Mouse (Mus musculus): ENCODE measurements around the gene Gm20605. TPM values are rescaled to one million over a fixed set of nuclear protein-coding genes. Genes with fewer than 3 reads are reported as not detected.

Gm20605 gene
- polyA plus RNA-seq, 1 experiment from 2014 or later, result 10.8 TPM

DNA sequence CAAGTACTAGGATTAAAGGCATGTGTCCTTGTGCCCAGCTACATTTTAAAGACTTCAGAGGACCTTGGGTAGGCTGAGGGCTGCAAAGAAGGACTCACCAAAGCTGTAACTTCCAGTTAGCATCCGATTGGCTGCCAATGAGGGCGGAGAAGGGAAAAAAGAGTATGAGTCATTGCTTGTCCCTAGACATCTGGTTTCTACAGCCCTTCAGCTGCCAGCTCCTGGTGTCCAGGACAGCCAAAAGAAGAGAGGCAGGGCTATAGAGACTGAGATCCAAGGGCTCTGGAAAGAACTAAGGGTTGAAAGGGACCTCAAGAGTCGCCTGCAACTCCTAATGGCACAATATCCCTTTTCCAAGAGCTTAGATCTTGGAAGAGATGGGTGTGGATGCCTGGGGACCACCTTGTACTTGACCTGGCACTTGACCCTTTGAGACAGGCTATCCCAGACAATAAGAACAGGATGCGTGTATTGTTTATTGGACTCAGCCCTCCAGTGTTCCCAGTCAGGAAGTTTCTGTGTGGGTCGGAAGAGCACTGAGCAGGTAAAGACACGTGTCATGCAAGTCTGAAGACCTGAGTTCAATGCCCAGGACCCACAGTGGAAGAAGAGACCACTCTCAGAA is 31.2 kb downstream of the Gm20605 start:
- no peak overlapping the region for H3K4me2 ChIP-seq (replicated peaks)
- H3K4me1 ChIP-seq, result no peaks in the 10 kb centered on the region
- no peaks in the 10 kb centered on the region for H3K9me3 ChIP-seq (replicated peaks)
- no peak for ATAC-seq (ENCODE audit: low FRiP score)
- no peak overlapping the region for H3K9ac ChIP-seq
- H3K27me3 ChIP-seq, result no peaks in the 10 kb centered on the region
- no peak overlapping the region for H3K27ac ChIP-seq
- H3K4me3 ChIP-seq, result no peak overlapping the region
- WGBS, result 93% methylated on average over 6 of the region's 6 CpGs
- H3K36me3 ChIP-seq, result peaks cover 64% of the 10 kb centered on the region

DNA sequence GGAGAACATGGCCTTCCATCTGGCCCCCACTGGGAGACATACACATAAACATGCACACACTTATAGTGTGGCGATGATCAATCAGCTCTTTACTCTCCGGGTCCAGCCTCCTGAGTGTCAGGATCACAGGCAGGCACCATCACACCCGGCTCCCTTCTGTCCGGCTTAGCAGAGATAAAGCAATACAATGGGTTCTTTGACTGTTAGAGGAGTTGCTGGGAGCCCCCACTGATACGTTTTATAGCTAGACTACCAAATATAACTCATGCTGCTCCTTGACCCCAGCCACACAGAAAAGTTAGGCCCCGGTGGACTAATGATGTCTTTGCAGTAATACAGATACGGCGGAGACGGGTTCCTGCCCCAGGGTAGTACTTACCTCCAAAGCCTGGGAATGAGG is 34.1 kb downstream of the Gm20605 start:
- Histone ChIP-seq H3K4me1 (no peaks in the 10 kb centered on the region), H3K27ac (no peak overlapping the region), H3K9ac (no peak overlapping the region), H3K4me2 (replicated peaks) (no peak overlapping the region), H3K4me3 (no peak overlapping the region), H3K36me3 (peaks cover 79% of the 10 kb centered on the region), H3K9me3 (replicated peaks) (no peaks in the 10 kb centered on the region), H3K27me3 (no peaks in the 10 kb centered on the region)
- WGBS, result 72% methylated on average over 9 of the region's 9 CpGs
- no peak for ATAC-seq (ENCODE audit: low FRiP score)

DNA sequence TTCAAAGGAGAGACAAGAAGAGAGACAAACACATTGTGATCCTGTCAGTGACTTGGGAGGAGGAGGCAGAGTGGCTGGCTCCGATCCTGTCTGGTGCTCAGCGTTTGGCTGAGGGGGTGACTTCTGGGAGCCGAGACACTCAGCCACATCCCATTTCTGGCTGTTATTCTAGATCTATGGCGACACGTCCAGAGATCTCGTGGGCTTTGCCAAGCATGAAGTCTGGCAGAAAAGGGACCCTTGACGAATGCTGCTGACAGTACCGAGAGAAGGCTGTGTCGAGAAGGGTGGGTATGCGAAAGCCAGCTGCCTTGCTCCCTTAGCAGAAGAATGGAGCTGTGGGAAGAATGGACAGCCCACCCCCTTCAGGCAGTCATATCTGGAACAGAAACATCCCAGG is 40.0 kb downstream of the Gm20605 start:
- Histone ChIP-seq H3K4me3 (no peak overlapping the region), H3K4me1 (peaks cover 15% of the 10 kb centered on the region), H3K27me3 (no peaks in the 10 kb centered on the region), H3K9me3 (replicated peaks) (no peaks in the 10 kb centered on the region), H3K9ac (no peak overlapping the region), H3K36me3 (peaks cover 33% of the 10 kb centered on the region), H3K4me2 (replicated peaks) (no peak overlapping the region), H3K27ac (no peak overlapping the region)
- no peak for ATAC-seq (ENCODE audit: low FRiP score)
- 82% methylated on average over 10 of the region's 10 CpGs for WGBS

DNA sequence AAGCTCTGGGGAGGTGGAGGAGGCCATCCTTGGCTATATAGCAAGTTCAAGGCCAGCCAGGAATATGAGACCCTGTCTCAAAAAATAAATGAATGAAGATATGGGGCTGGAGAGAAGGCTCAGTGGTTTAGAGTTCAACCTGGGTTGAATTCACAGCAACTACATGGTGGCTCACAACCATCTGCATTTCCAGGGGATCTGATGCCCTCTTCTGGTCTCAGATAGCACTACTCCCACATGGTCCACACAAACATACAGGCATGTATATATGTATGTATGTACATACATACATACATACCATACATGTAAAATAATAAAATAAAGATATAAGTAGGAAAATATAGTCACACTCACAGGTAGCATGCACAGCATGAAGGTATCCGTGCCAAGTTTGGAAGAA is 41.3 kb downstream of the Gm20605 start:
- Histone ChIP-seq H3K36me3 (peaks cover 21% of the 10 kb centered on the region), H3K4me2 (replicated peaks) (no peak overlapping the region), H3K27ac (no peak overlapping the region), H3K9ac (no peak overlapping the region), H3K27me3 (no peaks in the 10 kb centered on the region), H3K9me3 (replicated peaks) (no peaks in the 10 kb centered on the region), H3K4me1 (peaks cover 15% of the 10 kb centered on the region), H3K4me3 (no peak overlapping the region)
- no peak for ATAC-seq (ENCODE audit: low FRiP score)
- WGBS, result 97% methylated on average over 1 of the region's 1 CpGs

DNA sequence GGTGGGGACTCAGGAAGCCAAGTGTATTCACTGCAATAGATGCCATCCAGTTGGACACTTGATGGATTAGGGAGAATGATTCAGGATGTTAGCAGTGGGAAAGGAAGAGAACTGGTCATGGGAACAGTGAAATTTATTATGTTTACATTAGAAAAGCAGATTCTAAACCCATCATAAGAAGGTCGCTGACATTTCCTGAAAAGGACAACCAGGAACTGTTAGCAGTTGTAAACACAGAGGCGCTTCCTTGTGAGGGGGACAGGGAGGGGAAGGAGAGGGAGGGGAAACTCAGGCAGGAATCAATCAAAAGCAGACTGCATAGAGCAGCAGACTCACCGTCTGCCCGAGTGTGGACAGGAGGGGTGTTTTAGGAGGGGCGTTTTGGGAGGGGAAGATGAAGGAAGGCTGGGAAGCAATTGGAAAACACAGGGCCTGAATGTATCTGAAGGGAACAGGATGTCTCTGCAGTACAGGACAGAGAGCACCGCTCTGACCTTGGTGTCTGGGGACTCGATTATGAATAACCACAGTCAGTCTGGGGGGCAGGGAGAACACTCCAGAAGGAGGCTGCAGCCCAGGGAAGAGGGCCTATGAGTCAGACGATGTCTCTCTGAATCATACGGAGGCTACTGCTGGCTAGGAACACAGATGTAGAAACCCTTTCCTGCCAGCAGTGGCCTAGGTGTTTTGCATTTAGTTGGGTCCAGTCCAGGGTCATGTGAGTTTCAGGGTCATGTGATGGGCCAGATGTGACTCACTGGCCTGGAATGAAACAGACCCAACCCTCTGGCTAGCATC is 42.7 kb downstream of the Gm20605 start:
- Histone ChIP-seq H3K4me3 (no peak overlapping the region), H3K9me3 (replicated peaks) (no peaks in the 10 kb centered on the region), H3K27ac (peak overlapping the region; percentile 36), H3K36me3 (peaks cover 10% of the 10 kb centered on the region), H3K4me1 (peaks cover 15% of the 10 kb centered on the region), H3K9ac (peak overlapping the region; percentile 29; the same call in 1 of the 2 replicates), H3K27me3 (no peaks in the 10 kb centered on the region), H3K4me2 (replicated peaks) (no peak overlapping the region)
- no peak for ATAC-seq (ENCODE audit: low FRiP score)
- 40% methylated on average over 9 of the region's 9 CpGs for WGBS

DNA sequence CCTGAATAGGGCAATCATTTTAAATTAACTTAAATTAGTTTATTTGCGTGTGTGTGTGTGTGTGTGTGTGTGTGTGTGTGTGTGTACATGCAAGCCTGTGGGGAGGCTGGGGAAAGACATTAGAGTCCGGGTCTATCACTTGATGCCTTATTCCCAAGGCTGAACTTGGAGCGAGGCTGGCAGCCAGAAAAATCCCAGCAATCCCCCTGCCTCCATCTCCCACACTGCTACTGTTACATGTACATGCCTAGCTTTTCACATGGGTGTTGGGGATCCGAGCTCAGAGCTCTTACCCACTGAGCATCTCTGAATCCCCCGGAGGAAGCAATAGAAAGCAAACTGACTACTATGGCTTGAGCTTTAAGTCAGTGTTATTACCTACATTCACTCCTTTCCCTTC is 43.4 kb downstream of the Gm20605 start:
- WGBS, result 87% methylated on average over 5 of the region's 5 CpGs
- H3K27me3 ChIP-seq, result no peaks in the 10 kb centered on the region
- no peak overlapping the region for H3K9ac ChIP-seq
- ATAC-seq (ENCODE audit: low FRiP score), result no peak
- H3K4me3 ChIP-seq, result no peak overlapping the region
- H3K9me3 ChIP-seq (replicated peaks), result no peaks in the 10 kb centered on the region
- H3K4me2 ChIP-seq (replicated peaks), result no peak overlapping the region
- 0 out of 2 replicates have a peak overlapping the region, but pooled peaks have one; percentile 36 for H3K27ac ChIP-seq
- H3K4me1 ChIP-seq, result peaks cover 15% of the 10 kb centered on the region
- peaks cover 7% of the 10 kb centered on the region; the same call in 1 of the 2 replicates for H3K36me3 ChIP-seq

DNA sequence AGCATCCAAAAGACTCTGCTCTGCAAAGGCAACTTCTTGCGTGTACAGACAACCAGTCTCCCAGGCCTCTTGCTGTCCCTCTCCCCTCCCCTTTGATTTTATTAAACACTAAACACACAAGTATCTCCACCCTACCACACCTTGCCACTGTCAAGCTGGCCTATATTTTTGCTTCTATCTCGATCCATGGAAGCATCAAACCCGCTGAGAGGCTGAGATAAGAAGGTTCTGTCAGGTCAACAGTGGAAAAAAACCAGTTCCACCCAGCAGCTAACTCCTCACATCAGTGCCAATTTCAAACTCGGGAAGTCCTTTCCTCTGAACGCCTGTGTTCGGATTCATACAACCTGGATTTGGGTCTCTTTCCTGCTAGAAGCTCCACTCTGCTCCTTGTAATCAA is 44.0 kb downstream of the Gm20605 start:
- Histone ChIP-seq H3K4me2 (replicated peaks) (no peak overlapping the region), H3K9me3 (replicated peaks) (no peaks in the 10 kb centered on the region), H3K4me1 (peaks cover 15% of the 10 kb centered on the region), H3K27ac (no peak overlapping the region), H3K36me3 (0 out of 2 replicates have a peak, but pooled peaks cover 3% of the 10 kb centered on the region), H3K4me3 (no peak overlapping the region), H3K27me3 (no peaks in the 10 kb centered on the region), H3K9ac (0 out of 2 replicates have a peak overlapping the region, but pooled peaks have one; percentile 18)
- WGBS, result 94% methylated on average over 6 of the region's 6 CpGs
- ATAC-seq (ENCODE audit: low FRiP score), result no peak

DNA sequence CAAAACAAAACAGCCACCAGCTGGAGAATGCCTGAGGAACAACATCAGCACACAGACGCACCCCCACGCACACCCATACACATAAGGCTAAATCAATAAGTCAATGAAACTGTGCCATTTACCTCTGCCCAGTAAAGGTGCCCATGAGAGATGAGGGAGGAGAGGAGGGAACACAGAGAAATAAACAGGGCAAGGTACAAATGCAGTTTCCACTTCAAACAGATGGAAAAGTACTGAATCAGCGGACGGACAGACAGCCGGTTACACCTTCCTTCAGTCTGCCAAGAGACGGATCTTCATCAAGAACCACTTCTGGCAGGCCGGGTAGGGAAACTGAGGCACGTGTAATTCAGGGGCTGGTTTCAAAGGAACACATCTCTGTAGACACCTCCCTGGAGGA is 45.8 kb downstream of the Gm20605 start:
- no peak overlapping the region for H3K9ac ChIP-seq
- H3K4me2 ChIP-seq (replicated peaks), result no peak overlapping the region
- H3K4me3 ChIP-seq, result no peak overlapping the region
- H3K27me3 ChIP-seq, result no peaks in the 10 kb centered on the region
- ATAC-seq (ENCODE audit: low FRiP score), result no peak
- H3K9me3 ChIP-seq (replicated peaks), result no peaks in the 10 kb centered on the region
- 0 out of 2 replicates have a peak, but pooled peaks cover 3% of the 10 kb centered on the region for H3K36me3 ChIP-seq
- no peak overlapping the region for H3K27ac ChIP-seq
- 96% methylated on average over 8 of the region's 8 CpGs for WGBS
- peaks cover 15% of the 10 kb centered on the region for H3K4me1 ChIP-seq

DNA sequence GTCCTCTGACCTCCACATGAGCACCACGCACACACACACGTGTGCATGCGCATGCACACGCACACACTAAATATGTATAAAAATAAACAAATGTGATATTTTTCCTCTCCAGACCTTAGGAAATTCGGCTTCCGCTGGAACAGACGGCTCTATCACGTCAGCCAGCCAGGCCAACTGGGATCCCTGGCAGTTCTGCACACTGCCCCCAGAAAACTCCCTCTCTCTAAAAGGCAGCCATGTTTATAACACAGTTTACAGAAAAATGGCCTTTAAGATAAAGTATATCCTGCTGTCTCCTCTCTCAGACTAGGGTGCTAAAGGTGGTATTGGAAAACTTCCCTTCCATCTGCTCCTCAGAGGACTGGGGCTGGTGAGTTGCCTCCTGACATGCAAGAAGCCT is 48.9 kb downstream of the Gm20605 start:
- Histone ChIP-seq H3K9ac (no peak overlapping the region), H3K4me2 (replicated peaks) (no peak overlapping the region), H3K27ac (no peak overlapping the region), H3K9me3 (replicated peaks) (no peaks in the 10 kb centered on the region), H3K4me1 (peaks cover 7% of the 10 kb centered on the region), H3K27me3 (no peaks in the 10 kb centered on the region), H3K4me3 (no peak overlapping the region), H3K36me3 (peaks cover 6% of the 10 kb centered on the region)
- no peak for ATAC-seq (ENCODE audit: low FRiP score)
- 96% methylated on average over 8 of the region's 8 CpGs for WGBS

DNA sequence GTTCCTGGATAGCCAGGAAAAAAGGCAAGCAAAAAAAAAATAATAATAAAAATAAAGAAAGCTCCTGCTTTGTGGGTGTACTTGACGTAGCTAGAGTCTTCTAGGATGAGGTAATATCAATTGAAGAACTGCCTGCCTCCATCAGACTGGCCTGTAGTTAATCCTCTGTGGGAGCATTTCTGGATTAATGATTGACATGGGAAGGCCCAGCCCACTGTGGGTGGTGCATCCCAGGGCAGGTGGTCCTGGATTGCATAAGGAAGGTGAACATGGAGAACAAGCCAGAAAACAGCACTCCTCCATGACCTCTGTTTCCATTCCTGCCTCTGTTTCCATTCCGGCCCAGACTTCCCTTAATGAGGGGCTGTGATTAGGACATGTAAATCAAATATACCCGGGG is 49.8 kb downstream of the Gm20605 start:
- Histone ChIP-seq H3K9ac (no peak overlapping the region), H3K4me1 (peaks cover 16% of the 10 kb centered on the region), H3K27me3 (no peaks in the 10 kb centered on the region), H3K4me2 (replicated peaks) (no peak overlapping the region), H3K36me3 (peaks cover 6% of the 10 kb centered on the region), H3K27ac (no peak overlapping the region), H3K4me3 (no peak overlapping the region), H3K9me3 (replicated peaks) (no peaks in the 10 kb centered on the region)
- 93% methylated on average over 3 of the region's 3 CpGs for WGBS
- ATAC-seq (ENCODE audit: low FRiP score), result no peak

DNA sequence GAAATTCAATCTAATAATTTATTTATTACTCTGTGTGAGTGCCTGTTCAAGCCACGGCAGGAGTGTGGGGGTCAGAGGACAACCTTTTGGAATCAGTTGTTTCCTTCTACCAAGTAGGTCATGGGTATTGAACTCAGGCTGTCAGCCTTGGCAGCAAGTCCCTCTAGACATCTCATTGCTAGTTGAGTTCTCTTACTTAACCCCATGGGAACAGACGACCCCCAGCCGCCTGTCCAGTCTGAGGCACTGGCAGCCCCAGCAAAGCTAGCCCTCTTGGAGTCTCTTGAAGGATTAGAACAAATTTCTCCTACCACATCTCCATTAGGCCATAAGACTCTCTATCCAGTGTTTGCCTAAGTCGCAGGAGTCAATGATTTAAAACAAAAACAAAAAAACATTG is 50.8 kb downstream of the Gm20605 start:
- no peak overlapping the region for H3K9ac ChIP-seq
- no peaks in the 10 kb centered on the region for H3K9me3 ChIP-seq (replicated peaks)
- H3K4me3 ChIP-seq, result no peak overlapping the region
- no peak overlapping the region for H3K27ac ChIP-seq
- no peak overlapping the region for H3K4me2 ChIP-seq (replicated peaks)
- peaks cover 18% of the 10 kb centered on the region for H3K4me1 ChIP-seq
- no peak for ATAC-seq (ENCODE audit: low FRiP score)
- no peaks in the 10 kb centered on the region for H3K27me3 ChIP-seq
- peaks cover 6% of the 10 kb centered on the region for H3K36me3 ChIP-seq
- 87% methylated on average over 4 of the region's 4 CpGs for whole genome bisulfite sequencing

DNA sequence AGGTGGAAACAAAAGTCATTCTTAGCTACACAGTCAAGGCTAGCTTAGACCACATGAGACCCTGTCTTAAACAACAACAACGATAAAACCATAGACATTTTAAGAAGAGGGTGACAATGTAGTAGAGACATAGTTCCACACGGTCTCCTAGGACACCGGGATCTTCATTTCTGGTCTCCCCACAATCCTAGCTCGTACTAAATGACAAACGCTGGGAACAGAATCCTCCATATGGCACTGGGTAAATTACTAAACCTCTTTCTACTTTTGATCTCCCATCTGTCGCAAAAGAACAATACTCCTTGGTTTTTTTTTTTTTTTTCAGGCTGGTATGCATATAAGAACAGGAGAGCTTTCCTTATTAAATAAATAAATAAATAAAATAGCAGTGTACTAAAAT is 53.6 kb downstream of the Gm20605 start:
- 81% methylated on average over 6 of the region's 6 CpGs for WGBS
- no peak overlapping the region for H3K4me3 ChIP-seq

More for the DNA sequence above, 53.6 kb downstream of the Gm20605 start:
- Histone ChIP-seq H3K4me1 (peaks cover 18% of the 10 kb centered on the region), H3K9ac (no peak overlapping the region), H3K36me3 (peaks cover 4% of the 10 kb centered on the region), H3K27me3 (no peaks in the 10 kb centered on the region), H3K27ac (no peak overlapping the region), H3K9me3 (replicated peaks) (no peaks in the 10 kb centered on the region), H3K4me2 (replicated peaks) (0 out of 2 replicates have a peak overlapping the region, but pooled peaks have one; percentile 21)
- ATAC-seq (ENCODE audit: low FRiP score), result no peak
